Mouse (Mus musculus) ZHBTc4 (cell line): ENCODE measurements at regions not wholly inside any gene's neighbourhood (a gene's known extent, or its start where the extent isn't known, plus 50 kb on each side); places are given as distances from the start of the nearest gene placed in this dataset.
A peak's percentile ranks its signal among the peaks of the same experiment; 100 is the strongest.

ENCODE experiments used
- DNase-seq: peaks from one replicate; pipeline ENCODE4 v3.0.0-alpha.2; 2011; ENCODE audit warnings: low read depth, low spot score

GRCm38 (mm10) chr3:38697349-38697748 lies 189.4 kb upstream of the Fat4 start:
- no peak for DNase-seq

GRCm38 (mm10) chr3:38695836-38696235 lies 190.9 kb upstream of the Fat4 start:
- no peak for DNase-seq

GRCm38 (mm10) chr3:38692768-38693167 lies 194.0 kb upstream of the Fat4 start:
- DNase-seq = no peak

- no peak for DNase-seq
Measured at GRCm38 (mm10) chr3:38684247-38684991, 199.8 kb upstream of the Ankrd50 start.

GRCm38 (mm10) chr3:38663670-38664494 lies 179.2 kb upstream of the Ankrd50 start:
- peak; percentile 29 for DNase-seq

- peak; percentile 49 for DNase-seq
Measured at GRCm38 (mm10) chr3:38663023-38663422, 178.4 kb upstream of the Ankrd50 start.

GRCm38 (mm10) chr3:38656790-38657189 lies 172.1 kb upstream of the Ankrd50 start:
- DNase-seq = no peak

GRCm38 (mm10) chr3:38653928-38654327 lies 169.3 kb upstream of the Ankrd50 start:
- no peak for DNase-seq

GRCm38 (mm10) chr3:38652985-38653685 lies 168.5 kb upstream of the Ankrd50 start:
- no peak for DNase-seq

GRCm38 (mm10) chr3:38650176-38650575 lies 165.5 kb upstream of the Ankrd50 start:
- DNase-seq = no peak

GRCm38 (mm10) chr3:38648633-38649032 lies 164.0 kb upstream of the Ankrd50 start:
- DNase-seq = no peak

- no peak for DNase-seq
Measured at GRCm38 (mm10) chr3:38647737-38648330, 163.2 kb upstream of the Ankrd50 start.

GRCm38 (mm10) chr3:38641733-38642132 lies 157.1 kb upstream of the Ankrd50 start:
- DNase-seq = no peak

- DNase-seq = no peak
Measured at GRCm38 (mm10) chr3:38636806-38637205, 152.2 kb upstream of the Ankrd50 start.

GRCm38 (mm10) chr3:38633347-38633746 lies 148.7 kb upstream of the Ankrd50 start:
- DNase-seq = no peak

- no peak for DNase-seq
Measured at GRCm38 (mm10) chr3:38625575-38626184, 141.0 kb upstream of the Ankrd50 start.

GRCm38 (mm10) chr3:38617989-38618388 lies 133.3 kb upstream of the Ankrd50 start:
- DNase-seq = no peak

GRCm38 (mm10) chr3:38617217-38617616 lies 132.6 kb upstream of the Ankrd50 start:
- no peak for DNase-seq

GRCm38 (mm10) chr3:38613706-38614105 lies 129.1 kb upstream of the Ankrd50 start:
- DNase-seq = peak; percentile 16

- no peak for DNase-seq
Measured at GRCm38 (mm10) chr3:38591531-38591930, 106.9 kb upstream of the Ankrd50 start.

GRCm38 (mm10) chr3:38588966-38589365 lies 104.3 kb upstream of the Ankrd50 start:
- no peak for DNase-seq
